Comparison of ENCODE assay signal across 8 mouse cellular contexts in genomic region chr8:79587258-79587657, GRCm38 (mm10). TPM values are rescaled to one million over a fixed set of nuclear protein-coding genes. Genes with fewer than 3 reads are reported as not detected.
DNase-seq lines count a peak whose midpoint lies in the region; ATAC-seq and TF ChIP-seq lines count a peak whose summit lies in the region.

No protein-coding gene starts in this region.

- H3K27me3 ChIP-seq in liver, adult 2 months (ENCODE audit: control insufficient read depth, insufficient read depth, low read length): no peaks in the 10 kb centered on the region
- H3K27me3 ChIP-seq in liver, embryonic 12.5 days (replicated peaks): no peaks in the 10 kb centered on the region
- no peaks in the 10 kb centered on the region for H3K27me3 ChIP-seq in embryonic facial prominence, embryonic 14.5 days (replicated peaks; ENCODE audit: control insufficient read depth, insufficient read depth, low read length)

- H3K9me3 ChIP-seq in liver, embryonic 12.5 days (replicated peaks): no peaks in the 10 kb centered on the region
- no peaks in the 10 kb centered on the region for H3K9me3 ChIP-seq in embryonic facial prominence, embryonic 14.5 days (ENCODE audit: control insufficient read depth, low read length)

- no peak for ATAC-seq in liver, embryonic 12.5 days
- ATAC-seq in embryonic facial prominence, embryonic 14.5 days (ENCODE audit: low read depth): no peak

- no peaks in the 10 kb centered on the region for H3K79me2 ChIP-seq in liver, adult 2 months (ENCODE audit: control insufficient read depth, insufficient read depth, low read length)

- TF ChIP-seq POLR2A in liver, adult 2 months (IDR thresholded peaks at IDR 0.05; ENCODE audit: extremely low read depth, insufficient read depth, low read length): no peak

- H3K4me1 ChIP-seq in liver, adult 2 months (ENCODE audit: control insufficient read depth, insufficient read depth, low read length): no peaks in the 10 kb centered on the region
- no peaks in the 10 kb centered on the region for H3K4me1 ChIP-seq in liver, embryonic 12.5 days
- no peaks in the 10 kb centered on the region for H3K4me1 ChIP-seq in embryonic facial prominence, embryonic 14.5 days (ENCODE audit: control insufficient read depth, insufficient read depth, low read length)

- no peaks in the 10 kb centered on the region for H3K36me3 ChIP-seq in liver, adult 2 months (ENCODE audit: control insufficient read depth, insufficient read depth, low read length)
- H3K36me3 ChIP-seq in liver, embryonic 12.5 days: no peaks in the 10 kb centered on the region
- no peaks in the 10 kb centered on the region for H3K36me3 ChIP-seq in embryonic facial prominence, embryonic 14.5 days (ENCODE audit: control insufficient read depth, insufficient read depth, low read length)

- no peak overlapping the region for H3K4me3 ChIP-seq in liver, adult 2 months (ENCODE audit: insufficient read depth, low read depth, low read length)
- no peak overlapping the region for H3K4me3 ChIP-seq in liver, embryonic 12.5 days
- H3K4me3 ChIP-seq in embryonic facial prominence, embryonic 14.5 days (ENCODE audit: low read depth, low read length): no peak overlapping the region

- WGBS in liver, adult 2 months: 0% methylated on average over 1 of the region's 1 CpGs
- 6% methylated on average over 1 of the region's 1 CpGs for WGBS in liver, embryonic 12.5 days (ENCODE audit: insufficient replicate concordance)
- 19% methylated on average over 1 of the region's 1 CpGs for WGBS in embryonic facial prominence, embryonic 14.5 days

- H3K9ac ChIP-seq in liver, adult 2 months (ENCODE audit: low read depth, low read length): no peak overlapping the region
- no peak overlapping the region for H3K9ac ChIP-seq in liver, embryonic 12.5 days
- H3K9ac ChIP-seq in embryonic facial prominence, embryonic 14.5 days (ENCODE audit: low read depth, low read length): no peak overlapping the region

- DNase-seq in cerebellum, postnatal 14 days: peak; percentile 55 to 77
- DNase-seq in cerebellum, adult 9-10 months: no peak
- DNase-seq in liver, adult 2 months (ENCODE audit: extremely low read depth, low read depth, low spot score): peak; percentile 53
- DNase-seq in adipocyte (ENCODE audit: low spot score): peak; percentile 80
- peak; percentile 75 for DNase-seq in embryonic facial prominence, embryonic 14.5 days (ENCODE audit: low spot score)
- peak; percentile 55 for DNase-seq in left cerebral cortex, postnatal 4 days
- DNase-seq in spleen, postnatal 10 days (ENCODE audit: low spot score in 2 of 2): peak; percentile 8 to 72

- intact Hi-C loops in left cerebral cortex, postnatal 4 days (cut with DNase I): loop anchor here (10.0 kb wide), 1 partner anchor 192 kb away; the partner anchor contains the start of gene Smad1

- H3K27ac ChIP-seq in liver, adult 2 months (replicated peaks; ENCODE audit: insufficient read depth, low read depth, low read length): no peak overlapping the region
- no peak overlapping the region for H3K27ac ChIP-seq in liver, embryonic 12.5 days
- no peak overlapping the region for H3K27ac ChIP-seq in embryonic facial prominence, embryonic 14.5 days (replicated peaks; ENCODE audit: low read depth, low read length)

- TF ChIP-seq CTCF in liver, adult 2 months (IDR thresholded peaks at IDR 0.05; ENCODE audit: low read depth, low read length): peak; percentile 48; the same call in 1 of the 2 replicates

- H3K4me2 ChIP-seq in liver, embryonic 12.5 days: no peak overlapping the region
- no peak overlapping the region for H3K4me2 ChIP-seq in embryonic facial prominence, embryonic 14.5 days (ENCODE audit: low read depth, low read length)

RNA-seq across cellular contexts. Expression of gene Otud4, which starts 52.2 kb away (rescaled TPM):
- 19.2 and 20.2 TPM in 2 replicates for total RNA-seq in liver, adult 2 months (2014; rRNA removed)
- 8.6 and 9.4 TPM in 2 replicates for polyA plus RNA-seq in liver, adult 2 months (2012; rRNA removed)
- polyA plus RNA-seq in liver, embryonic 12.5 days (2016; fragmentation: Nextera tagmentation; extraction: Ambion mirVana): 17.2 and 17.7 TPM in 2 replicates
- 22.2 and 24.0 TPM in 2 replicates for polyA plus RNA-seq in embryonic facial prominence, embryonic 14.5 days (2014; fragmentation: Nextera tagmentation; extraction: Ambion mirVana)
- 10 to 100 TPM; 49.5 to 50.3 TPM for total RNA-seq in left cerebral cortex, postnatal 4 days (2021)
